Mouse (Mus musculus): ENCODE data around the gene Nrtn. TPM values are rescaled to one million over a fixed set of nuclear protein-coding genes. Genes with fewer than 3 reads are reported as not detected.

The Nrtn gene
- polyA plus RNA-seq, 1 experiment from 2014 or later, result 12.1 TPM

- Histone ChIP-seq H3K4me1 (ENCODE audit: insufficient read depth) (no peaks in the 10 kb centered on the region), H3K4me2 (no peak overlapping the region), H3K36me3 (ENCODE audit: insufficient read depth) (no peaks in the 10 kb centered on the region), H3K27me3 (ENCODE audit: insufficient read depth, low read length) (no peaks in the 10 kb centered on the region), H3K9ac (no peak overlapping the region), H3K27ac (ENCODE audit: low read depth) (no peak overlapping the region), H3K9me3 (ENCODE audit: low read depth, low read length) (no peaks in the 10 kb centered on the region), H3K4me3 (ENCODE audit: low read depth, low read length) (no peak overlapping the region)
- ATAC-seq (ENCODE audit: insufficient read depth), result no peak
- 68% methylated on average over 6 of the region's 6 CpGs for WGBS
- no peak for TF ChIP-seq CTCF (IDR thresholded peaks at IDR 0.05; ENCODE audit: low read depth)
- DNase-seq, result no peak
These were observed 32.0 kb upstream of the Nrtn start for GRCm38 (mm10) chr17:56789286-56789685.

- ATAC-seq (ENCODE audit: insufficient read depth), result no peak
- H3K27ac ChIP-seq (ENCODE audit: low read depth), result no peak overlapping the region
- no peaks in the 10 kb centered on the region for H3K9me3 ChIP-seq (ENCODE audit: low read depth, low read length)
- no peaks in the 10 kb centered on the region for H3K27me3 ChIP-seq (ENCODE audit: insufficient read depth, low read length)
- H3K4me1 ChIP-seq (ENCODE audit: insufficient read depth), result no peaks in the 10 kb centered on the region
- WGBS, result 60% methylated on average over 3 of the region's 3 CpGs
- no peak for TF ChIP-seq CTCF (IDR thresholded peaks at IDR 0.05; ENCODE audit: low read depth)
- no peak overlapping the region for H3K4me3 ChIP-seq (ENCODE audit: low read depth, low read length)
- H3K4me2 ChIP-seq, result no peak overlapping the region
- no peak for DNase-seq
- H3K36me3 ChIP-seq (ENCODE audit: insufficient read depth), result no peaks in the 10 kb centered on the region
- no peak overlapping the region for H3K9ac ChIP-seq
These were observed 31.6 kb upstream of the Nrtn start for GRCm38 (mm10) chr17:56788886-56789285.

GRCm38 (mm10) chr17:56780291-56780978 lies 23.1 kb upstream of the Nrtn start:
- no peaks in the 10 kb centered on the region for H3K4me1 ChIP-seq (ENCODE audit: insufficient read depth)
- H3K9me3 ChIP-seq (ENCODE audit: low read depth, low read length), result no peaks in the 10 kb centered on the region
- 70% methylated on average over 13 of the region's 13 CpGs for WGBS
- ATAC-seq (ENCODE audit: insufficient read depth) (no peak), DNase-seq (no peak)
- no peak overlapping the region for H3K4me2 ChIP-seq
- no peaks in the 10 kb centered on the region for H3K27me3 ChIP-seq (ENCODE audit: insufficient read depth, low read length)
- H3K4me3 ChIP-seq (ENCODE audit: low read depth, low read length), result no peak overlapping the region
- no peaks in the 10 kb centered on the region for H3K36me3 ChIP-seq (ENCODE audit: insufficient read depth)
- no peak overlapping the region for H3K9ac ChIP-seq
- no peak overlapping the region for H3K27ac ChIP-seq (ENCODE audit: low read depth)
- no peak for TF ChIP-seq CTCF (IDR thresholded peaks at IDR 0.05; ENCODE audit: low read depth)

- Histone ChIP-seq H3K9ac (no peak overlapping the region), H3K9me3 (ENCODE audit: low read depth, low read length) (no peaks in the 10 kb centered on the region), H3K27me3 (ENCODE audit: insufficient read depth, low read length) (no peaks in the 10 kb centered on the region), H3K4me3 (ENCODE audit: low read depth, low read length) (no peak overlapping the region), H3K4me1 (ENCODE audit: insufficient read depth) (no peaks in the 10 kb centered on the region), H3K36me3 (ENCODE audit: insufficient read depth) (no peaks in the 10 kb centered on the region), H3K27ac (ENCODE audit: low read depth) (no peak overlapping the region), H3K4me2 (no peak overlapping the region)
- WGBS, result 38% methylated on average over 3 of the region's 3 CpGs
- peak; percentile 26 for DNase-seq
- peak; percentile 55; the same call in 1 of the 2 replicates for ATAC-seq (ENCODE audit: insufficient read depth)
- no peak for TF ChIP-seq CTCF (IDR thresholded peaks at IDR 0.05; ENCODE audit: low read depth)
These were observed 21.5 kb upstream of the Nrtn start for GRCm38 (mm10) chr17:56778779-56779362.

GRCm38 (mm10) chr17:56777568-56777967 lies 20.2 kb upstream of the Nrtn start:
- H3K27me3 ChIP-seq (ENCODE audit: insufficient read depth, low read length), result no peaks in the 10 kb centered on the region
- ATAC-seq (ENCODE audit: insufficient read depth) (no peak), DNase-seq (no peak)
- no peak overlapping the region for H3K4me2 ChIP-seq
- TF ChIP-seq CTCF (IDR thresholded peaks at IDR 0.05; ENCODE audit: low read depth), result peak; percentile 19; the same call in 1 of the 2 replicates
- no peak overlapping the region for H3K4me3 ChIP-seq (ENCODE audit: low read depth, low read length)
- H3K9ac ChIP-seq, result no peak overlapping the region
- 91% methylated on average over 11 of the region's 11 CpGs for WGBS
- no peaks in the 10 kb centered on the region for H3K4me1 ChIP-seq (ENCODE audit: insufficient read depth)
- no peaks in the 10 kb centered on the region for H3K36me3 ChIP-seq (ENCODE audit: insufficient read depth)
- H3K9me3 ChIP-seq (ENCODE audit: low read depth, low read length), result no peaks in the 10 kb centered on the region
- H3K27ac ChIP-seq (ENCODE audit: low read depth), result no peak overlapping the region

GRCm38 (mm10) chr17:56769950-56770349 lies 12.6 kb upstream of the Nrtn start, which contains the start of gene Prr22:
Gene Prr22 (plus strand): TSS chr17:56770250.
- no peak for DNase-seq
- Histone ChIP-seq H3K4me1 (ENCODE audit: insufficient read depth) (0 out of 2 replicates have a peak, but pooled peaks cover 3% of the 10 kb centered on the region), H3K27me3 (ENCODE audit: insufficient read depth, low read length) (no peaks in the 10 kb centered on the region), H3K36me3 (ENCODE audit: insufficient read depth) (peaks cover 44% of the 10 kb centered on the region), H3K9me3 (ENCODE audit: low read depth, low read length) (no peaks in the 10 kb centered on the region), H3K27ac (ENCODE audit: low read depth) (no peak within 1 kb of the TSS), H3K4me2 (no peak within 1 kb of the TSS), H3K4me3 (ENCODE audit: low read depth, low read length) (no peak within 1 kb of the TSS), H3K9ac (no peak within 1 kb of the TSS)
- ATAC-seq (ENCODE audit: insufficient read depth), result no peak
- no peak for TF ChIP-seq CTCF (IDR thresholded peaks at IDR 0.05; ENCODE audit: low read depth)
- WGBS, result 94% methylated on average over 5 of the region's 5 CpGs

- DNase-seq (no peak), ATAC-seq (ENCODE audit: insufficient read depth) (no peak)
- WGBS, result 92% methylated on average over 11 of the region's 11 CpGs
- no peak for TF ChIP-seq CTCF (IDR thresholded peaks at IDR 0.05; ENCODE audit: low read depth)
- no peak overlapping the region for H3K27ac ChIP-seq (ENCODE audit: low read depth)
- H3K4me3 ChIP-seq (ENCODE audit: low read depth, low read length), result no peak overlapping the region
- H3K4me2 ChIP-seq, result no peak overlapping the region
- H3K9ac ChIP-seq, result no peak overlapping the region
- H3K9me3 ChIP-seq (ENCODE audit: low read depth, low read length), result no peaks in the 10 kb centered on the region
- peaks cover 44% of the 10 kb centered on the region for H3K36me3 ChIP-seq (ENCODE audit: insufficient read depth)
- H3K27me3 ChIP-seq (ENCODE audit: insufficient read depth, low read length), result no peaks in the 10 kb centered on the region
- H3K4me1 ChIP-seq (ENCODE audit: insufficient read depth), result 0 out of 2 replicates have a peak, but pooled peaks cover 3% of the 10 kb centered on the region
These were observed 11.6 kb upstream of the Nrtn start for GRCm38 (mm10) chr17:56768941-56769340.
